Mouse (Mus musculus) heart, adult 18-20 months (tissue): ENCODE results near the gene H2-Eb1. TPM values are rescaled to one million over a fixed set of nuclear protein-coding genes. Genes with fewer than 3 reads are reported as not detected.

ENCODE experiments used
- total RNA-seq, 2 experiments: library from RNA; stranded (reverse); gene quantifications; 2 replicates each; pipeline ENCODE4 v1.2.3; 2021

Gene H2-Eb1
- total RNA-seq, 2 experiments from 2014 or later = 54.9 to 60.2 TPM

Other genes starting within 250 kb of the H2-Eb1 start
- gene H2-Oa, start 213.5 kb upstream of the H2-Eb1 start, total RNA-seq = 1 to 10 TPM in 1 of 2 experiments, not detected in 1; 1.6 TPM
- gene H2-DMa, start 186.3 kb upstream of the H2-Eb1 start, total RNA-seq = 1 to 10 TPM; 5.9 to 7.2 TPM
- gene Brd2, start 183.2 kb upstream of the H2-Eb1 start, total RNA-seq = 10 to 100 TPM; 64.5 to 79.0 TPM
- 1 to 10 TPM; 2.0 to 7.5 TPM for gene H2-DMb2, start 162.6 kb upstream of the H2-Eb1 start, total RNA-seq
- 1 to 10 TPM; 3.0 to 3.9 TPM for gene H2-DMb1, start 152.8 kb upstream of the H2-Eb1 start, total RNA-seq
- gene Tap1, start 118.3 kb upstream of the H2-Eb1 start, total RNA-seq = 10 to 100 TPM in 1 of 2 experiments, 1 to 10 TPM in 1; 5.7 to 11.4 TPM
- 10 to 100 TPM; 13.1 to 25.3 TPM for gene Psmb9, start 118.1 kb upstream of the H2-Eb1 start, total RNA-seq
- 10 to 100 TPM; 19.5 to 34.4 TPM for gene Psmb8, start 108.1 kb upstream of the H2-Eb1 start, total RNA-seq
- 10 to 100 TPM; 25.3 to 33.3 TPM for gene Tap2, start 102.3 kb upstream of the H2-Eb1 start, total RNA-seq
- 1 to 10 TPM in 1 of 2 experiments, under 1 TPM in 1; 0.77 to 5.7 TPM for gene H2-Ob, start 67.0 kb upstream of the H2-Eb1 start, total RNA-seq
- 10 to 100 TPM; 36.6 to 43.8 TPM for gene H2-Ab1, start 48.2 kb upstream of the H2-Eb1 start, total RNA-seq
- 10 to 100 TPM; 52.0 to 53.2 TPM for gene H2-Aa, start 18.0 kb upstream of the H2-Eb1 start, total RNA-seq
- under 1 TPM in 1 of 2 experiments, not detected in 1; 0.46 TPM for gene H2-Eb2, start 19.8 kb downstream of the H2-Eb1 start, total RNA-seq
- gene Btnl2, start 49.0 kb downstream of the H2-Eb1 start, total RNA-seq = under 1 TPM; 0.26 to 0.32 TPM
- not detected for gene Btnl1, start 71.3 kb downstream of the H2-Eb1 start, total RNA-seq
- not detected for gene BC051142, start 93.0 kb downstream of the H2-Eb1 start, total RNA-seq
- not detected for gene Btnl4, start 171.5 kb downstream of the H2-Eb1 start, total RNA-seq
- not detected for gene Btnl6, start 211.5 kb downstream of the H2-Eb1 start, total RNA-seq